Mouse (Mus musculus): Measurements from ENCODE around the gene Kazald1. TPM values are rescaled to one million over a fixed set of nuclear protein-coding genes. Genes with fewer than 3 reads are reported as not detected.

Kazald1 gene
- polyA plus RNA-seq, 1 experiment: not detected

GRCm38 (mm10) chr19:45075323-45076035 is 438 bp downstream of the Kazald1 start:
- Histone ChIP-seq H3K4me1 (ENCODE audit: control insufficient read depth, insufficient read depth, low read length) (peaks cover 29% of the 10 kb centered on the region), H3K27ac (ENCODE audit: insufficient read depth, low read depth, low read length) (peak overlapping the region; percentile 22; the same call in 1 of the 2 replicates), H3K4me3 (ENCODE audit: insufficient read depth, low read depth, low read length) (peak overlapping the region; percentile 99)
- WGBS: 3% methylated on average over 32 of the region's 32 CpGs
- no peak for TF ChIP-seq POLR2A (IDR thresholded peaks at IDR 0.05; ENCODE audit: insufficient read depth, low read depth, low read length)
- 0 out of 2 replicates have a peak, but pooled peaks have one; percentile 18 for TF ChIP-seq CTCF (IDR thresholded peaks at IDR 0.05; ENCODE audit: insufficient read depth, low read depth, low read length)

- WGBS: 26% methylated on average over 17 of the region's 17 CpGs
- Histone ChIP-seq H3K27ac (ENCODE audit: insufficient read depth, low read depth, low read length) (no peak overlapping the region), H3K4me1 (ENCODE audit: control insufficient read depth, insufficient read depth, low read length) (peaks cover 35% of the 10 kb centered on the region), H3K4me3 (ENCODE audit: insufficient read depth, low read depth, low read length) (no peak overlapping the region)
- no peak for TF ChIP-seq POLR2A (IDR thresholded peaks at IDR 0.05; ENCODE audit: insufficient read depth, low read depth, low read length)
- no peak for TF ChIP-seq CTCF (IDR thresholded peaks at IDR 0.05; ENCODE audit: insufficient read depth, low read depth, low read length)
These were observed 1.1 kb downstream of the Kazald1 start for GRCm38 (mm10) chr19:45076036-45076575.

- Histone ChIP-seq H3K4me1 (ENCODE audit: control insufficient read depth, insufficient read depth, low read length) (peaks cover 36% of the 10 kb centered on the region), H3K27ac (ENCODE audit: insufficient read depth, low read depth, low read length) (no peak overlapping the region), H3K4me3 (ENCODE audit: insufficient read depth, low read depth, low read length) (peak overlapping the region; percentile 40)
- no peak for TF ChIP-seq POLR2A (IDR thresholded peaks at IDR 0.05; ENCODE audit: insufficient read depth, low read depth, low read length)
- TF ChIP-seq CTCF (IDR thresholded peaks at IDR 0.05; ENCODE audit: insufficient read depth, low read depth, low read length): no peak; the same call in 1 of the 2 replicates
- WGBS: 2% methylated on average over 62 of the region's 62 CpGs
These were observed 1.8 kb downstream of the Kazald1 start for GRCm38 (mm10) chr19:45076586-45077510.

- peaks cover 36% of the 10 kb centered on the region for H3K4me1 ChIP-seq (ENCODE audit: control insufficient read depth, insufficient read depth, low read length)
- H3K4me3 ChIP-seq (ENCODE audit: insufficient read depth, low read depth, low read length): no peak overlapping the region
- no peak overlapping the region for H3K27ac ChIP-seq (ENCODE audit: insufficient read depth, low read depth, low read length)
- WGBS: 20% methylated on average over 20 of the region's 20 CpGs
- TF ChIP-seq POLR2A (IDR thresholded peaks at IDR 0.05; ENCODE audit: insufficient read depth, low read depth, low read length) (no peak), CTCF (IDR thresholded peaks at IDR 0.05; ENCODE audit: insufficient read depth, low read depth, low read length) (no peak)
These were observed 3.0 kb downstream of the Kazald1 start for GRCm38 (mm10) chr19:45077742-45078645.

- WGBS: 9% methylated on average over 17 of the region's 17 CpGs
- H3K4me3 ChIP-seq (ENCODE audit: insufficient read depth, low read depth, low read length): no peak overlapping the region
- TF ChIP-seq POLR2A (IDR thresholded peaks at IDR 0.05; ENCODE audit: insufficient read depth, low read depth, low read length): no peak
- no peak for TF ChIP-seq CTCF (IDR thresholded peaks at IDR 0.05; ENCODE audit: insufficient read depth, low read depth, low read length)
- H3K27ac ChIP-seq (ENCODE audit: insufficient read depth, low read depth, low read length): no peak overlapping the region
- H3K4me1 ChIP-seq (ENCODE audit: control insufficient read depth, insufficient read depth, low read length): peaks cover 36% of the 10 kb centered on the region
These were observed 4.1 kb downstream of the Kazald1 start for GRCm38 (mm10) chr19:45078971-45079764.

- TF ChIP-seq POLR2A (IDR thresholded peaks at IDR 0.05; ENCODE audit: insufficient read depth, low read depth, low read length) (no peak), CTCF (IDR thresholded peaks at IDR 0.05; ENCODE audit: insufficient read depth, low read depth, low read length) (no peak)
- WGBS: 2% methylated on average over 45 of the region's 45 CpGs
- no peak overlapping the region for H3K27ac ChIP-seq (ENCODE audit: insufficient read depth, low read depth, low read length)
These were observed 4.9 kb downstream of the Kazald1 start for GRCm38 (mm10) chr19:45079769-45080515.

GRCm38 (mm10) chr19:45080711-45081110 is 5.7 kb downstream of the Kazald1 start:
- H3K27ac ChIP-seq (ENCODE audit: insufficient read depth, low read depth, low read length): no peak overlapping the region
- WGBS: 8% methylated on average over 17 of the region's 17 CpGs
- TF ChIP-seq CTCF (IDR thresholded peaks at IDR 0.05; ENCODE audit: insufficient read depth, low read depth, low read length): no peak
- TF ChIP-seq POLR2A (IDR thresholded peaks at IDR 0.05; ENCODE audit: insufficient read depth, low read depth, low read length): no peak

More at GRCm38 (mm10) chr19:45079769-45080515, 4.9 kb downstream of the Kazald1 start:
- H3K4me3 ChIP-seq (ENCODE audit: insufficient read depth, low read depth, low read length): peak overlapping the region; percentile 19
- H3K4me1 ChIP-seq (ENCODE audit: control insufficient read depth, insufficient read depth, low read length): peaks cover 32% of the 10 kb centered on the region

More at GRCm38 (mm10) chr19:45080711-45081110, 5.7 kb downstream of the Kazald1 start:
- H3K4me3 ChIP-seq (ENCODE audit: insufficient read depth, low read depth, low read length): peak overlapping the region; percentile 19
- H3K4me1 ChIP-seq (ENCODE audit: control insufficient read depth, insufficient read depth, low read length): peaks cover 27% of the 10 kb centered on the region

Data from olfactory bulb, adult 2 months (tissue).